19 mouse cellular contexts compared by ENCODE assay signal in the genomic region with DNA sequence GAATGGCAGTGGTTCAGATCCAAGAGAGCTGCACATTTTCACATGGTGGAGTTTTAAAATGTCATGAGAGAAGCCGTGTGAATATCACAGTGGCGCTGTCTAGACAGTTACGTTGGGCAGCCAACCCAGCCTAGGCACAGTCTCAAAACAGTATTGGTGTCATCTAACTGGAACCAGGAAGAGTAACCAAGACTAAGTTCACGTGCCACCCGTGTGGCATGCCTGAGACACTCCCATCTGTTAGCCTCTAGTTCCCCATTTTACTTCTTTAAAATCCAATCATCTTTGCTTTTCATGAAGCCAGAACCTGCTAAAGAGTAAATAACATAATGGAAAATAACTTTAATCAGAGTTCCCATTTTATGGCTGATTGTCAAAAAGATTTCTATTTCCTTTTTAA.
DNase-seq lines count a peak whose midpoint lies in the region; ATAC-seq and TF ChIP-seq lines count a peak whose summit lies in the region.
"Had no signal": no experiment of that assay in that cellular context is flagged by ENCODE, and none has a peak within 500 bp of the region (broad histone marks: within the 10 kb centered on the region; RNA-seq: fewer than 3 reads in every experiment).

No protein-coding gene starts in this region.

- no peak for TF ChIP-seq CTCF in gastrocnemius, adult 2 months (IDR thresholded peaks at IDR 0.05)

- DNase-seq in gastrocnemius, adult 2 months: peak; percentile 57
- DNase-seq in gastrocnemius, postnatal 25 days: no peak
- DNase-seq in lung, adult 18-20 months: peak; percentile 11 to 32
- DNase-seq in lung, postnatal 4 days: no peak
- peak; percentile 51 for DNase-seq in splenic B cell, adult 2 months (ENCODE audit: low read depth, low spot score)
- DNase-seq in urinary bladder, adult 18-20 months (ENCODE audit: low spot score in 2 of 2): no peak
- DNase-seq: cerebellum, postnatal 10 days; embryo, embryonic 11 days; heart, postnatal 14 days; midbrain, embryonic 14.5 days; right cerebral cortex, adult 18-20 months had no signal

- peak; percentile 77 for ATAC-seq in common myeloid progenitor, adult 5-6 weeks (replicated peaks; ENCODE audit: low read depth, poor library complexity, severe bottlenecking)
- ATAC-seq: hindbrain, embryonic 16.5 days; intestine, postnatal 0 days had no signal

- intact Hi-C loops in gastrocnemius, adult 2 months (cut with DNase I): no loop called here

- H3K4me3 ChIP-seq in gastrocnemius, adult 2 months: no peak overlapping the region
- H3K4me3 ChIP-seq: embryonic facial prominence, embryonic 15.5 days; forebrain, embryonic 10.5 days; layer of hippocampus, adult 2 months; liver, embryonic 15.5 days; stomach, embryonic 15.5 days had no signal

- H3K36me3 ChIP-seq in splenic B cell, adult 2 months (ENCODE audit: control insufficient read depth, insufficient read depth, low read length, poor library complexity, severe bottlenecking): peaks cover 2% of the 10 kb centered on the region; the same call in 1 of the 2 replicates
- H3K36me3 ChIP-seq: liver, embryonic 15.5 days had no signal

- no peaks in the 10 kb centered on the region for H3K27me3 ChIP-seq in splenic B cell, adult 2 months (ENCODE audit: control insufficient read depth, insufficient read depth, low read length, poor library complexity, severe bottlenecking)
- H3K27me3 ChIP-seq: embryonic facial prominence, embryonic 15.5 days; liver, embryonic 15.5 days; stomach, embryonic 15.5 days had no signal

- peak overlapping the region; percentile 17 for H3K27ac ChIP-seq in gastrocnemius, adult 2 months
- H3K27ac ChIP-seq: embryonic facial prominence, embryonic 15.5 days; forebrain, embryonic 10.5 days; layer of hippocampus, adult 2 months; liver, embryonic 15.5 days; stomach, embryonic 15.5 days had no signal

Comparison
In these comparisons a context has a peak if more than half of its experiments do, and no peak if none do; other contexts are left out.
1. DNase-seq: peak in gastrocnemius, adult 2 months (single experiment), lung, adult 18-20 months (2 of 2) and splenic B cell, adult 2 months (single experiment); none in gastrocnemius, postnatal 25 days (single experiment), lung, postnatal 4 days (0 of 2) and urinary bladder, adult 18-20 months (0 of 2).